Mouse (Mus musculus) limb, embryonic 13.5 days (tissue): ENCODE data around the gene Fndc3a. TPM values are rescaled to one million over a fixed set of nuclear protein-coding genes. Genes with fewer than 3 reads are reported as not detected.

Experiments
- ATAC-seq: fragments of 200-750 bp; cut with Nextera tagmentation; 2 replicates; pipeline ENCODE4 v1.8.0; 2017; ENCODE audit warnings: low read depth, moderate number of reproducible peaks, moderate TSS enrichment; ENCODE audit not compliant: low FRiP score
- H3K27ac ChIP-seq: fragments of 300-500 bp; sonication (generic); 2 replicates; pipeline ENCODE4 v1.5.1; 2015; ENCODE audit warnings: inconsistent platforms, mild to moderate bottlenecking, moderate library complexity
- H3K27me3 ChIP-seq: fragments of 300-500 bp; sonication (generic); 2 replicates; pipeline ENCODE4 v1.6.1; 2015; ENCODE audit warnings: mild to moderate bottlenecking, inconsistent platforms
- H3K36me3 ChIP-seq: fragments of 300-500 bp; sonication (generic); 2 replicates; pipeline ENCODE4 v1.6.1; 2015; ENCODE audit warnings: inconsistent platforms, mild to moderate bottlenecking, moderate library complexity
- H3K4me1 ChIP-seq: fragments of 300-500 bp; sonication (generic); 2 replicates; pipeline ENCODE4 v1.6.1; 2015; ENCODE audit warnings: inconsistent platforms
- H3K4me2 ChIP-seq: fragments of 300-500 bp; sonication (generic); replicated peaks from 2 replicates; pipeline ENCODE4 v1.6.1; 2015; ENCODE audit warnings: inconsistent platforms, mild to moderate bottlenecking, moderate library complexity
- H3K4me3 ChIP-seq: fragments of 300-500 bp; sonication (generic); 2 replicates; pipeline ENCODE4 v1.5.1; 2015; ENCODE audit warnings: moderate library complexity, mild to moderate bottlenecking, inconsistent platforms
- H3K9ac ChIP-seq: fragments of 300-500 bp; sonication (generic); 2 replicates; pipeline ENCODE4 v1.6.1; 2015; ENCODE audit warnings: mild to moderate bottlenecking, inconsistent platforms
- H3K9me3 ChIP-seq: fragments of 300-500 bp; sonication (generic); 2 replicates; pipeline ENCODE4 v1.6.1; 2016; ENCODE audit warnings: inconsistent platforms
- WGBS: fragments of 180-500 bp; shearing (Covaris S2); methylation state at CpG from one replicate; pipeline ENCODE4 v1.1.7; 2015; 5-methylcytosine and 5-hydroxymethylcytosine counted together
- polyA plus RNA-seq: library from polyadenylated mRNA; unstranded; fragments of >200 nt; fragmentation: Nextera tagmentation; extraction: Ambion mirVana; gene quantifications from 2 replicates; pipeline ENCODE4 v1.2.1, GENCODE M21; 2015

Fndc3a gene
- polyA plus RNA-seq, 1 experiment from 2014 or later: 54.0 TPM

GRCm38 (mm10) chr14:72594191-72594590 is 115.6 kb downstream of the Fndc3a start:
- Histone ChIP-seq H3K4me3 (no peak overlapping the region), H3K9me3 (no peaks in the 10 kb centered on the region), H3K27ac (no peak overlapping the region), H3K4me2 (no peak overlapping the region), H3K36me3 (peaks cover 32% of the 10 kb centered on the region), H3K9ac (no peak overlapping the region), H3K27me3 (no peaks in the 10 kb centered on the region), H3K4me1 (no peaks in the 10 kb centered on the region)
- 96% methylated on average over 7 of the region's 7 CpGs for WGBS
- no peak for ATAC-seq

- Histone ChIP-seq H3K9me3 (no peaks in the 10 kb centered on the region), H3K36me3 (peaks cover 46% of the 10 kb centered on the region), H3K27me3 (no peaks in the 10 kb centered on the region), H3K27ac (no peak overlapping the region), H3K4me2 (no peak overlapping the region), H3K4me1 (no peaks in the 10 kb centered on the region), H3K4me3 (no peak overlapping the region), H3K9ac (no peak overlapping the region)
- 93% methylated on average over 4 of the region's 4 CpGs for WGBS
- no peak for ATAC-seq
These were observed 120.4 kb downstream of the Fndc3a start for GRCm38 (mm10) chr14:72589415-72589814.

GRCm38 (mm10) chr14:72582979-72583378 is 126.8 kb downstream of the Fndc3a start:
- no peak overlapping the region for H3K9ac ChIP-seq
- no peaks in the 10 kb centered on the region for H3K4me1 ChIP-seq
- H3K4me2 ChIP-seq: no peak overlapping the region
- no peak overlapping the region for H3K27ac ChIP-seq
- H3K36me3 ChIP-seq: peaks cover 47% of the 10 kb centered on the region
- no peaks in the 10 kb centered on the region for H3K27me3 ChIP-seq
- no peak overlapping the region for H3K4me3 ChIP-seq
- no peaks in the 10 kb centered on the region for H3K9me3 ChIP-seq
- ATAC-seq: no peak
- 94% methylated on average over 6 of the region's 6 CpGs for WGBS

GRCm38 (mm10) chr14:72580991-72581390 is 128.8 kb downstream of the Fndc3a start:
- H3K9me3 ChIP-seq: no peaks in the 10 kb centered on the region
- H3K36me3 ChIP-seq: peaks cover 40% of the 10 kb centered on the region
- no peaks in the 10 kb centered on the region for H3K27me3 ChIP-seq
- H3K27ac ChIP-seq: no peak overlapping the region
- no peaks in the 10 kb centered on the region for H3K4me1 ChIP-seq
- no peak overlapping the region for H3K9ac ChIP-seq
- 94% methylated on average over 3 of the region's 3 CpGs for WGBS
- H3K4me3 ChIP-seq: no peak overlapping the region
- no peak overlapping the region for H3K4me2 ChIP-seq
- ATAC-seq: no peak

GRCm38 (mm10) chr14:72576283-72576682 is 133.5 kb downstream of the Fndc3a start:
- no peak; the same call in 1 of the 2 replicates for ATAC-seq
- H3K27ac ChIP-seq: no peak overlapping the region
- no peaks in the 10 kb centered on the region for H3K4me1 ChIP-seq
- H3K9ac ChIP-seq: no peak overlapping the region
- no peaks in the 10 kb centered on the region for H3K27me3 ChIP-seq
- peaks cover 45% of the 10 kb centered on the region for H3K36me3 ChIP-seq
- 92% methylated on average over 3 of the region's 3 CpGs for WGBS
- no peak overlapping the region for H3K4me3 ChIP-seq
- no peak overlapping the region for H3K4me2 ChIP-seq
- H3K9me3 ChIP-seq: no peaks in the 10 kb centered on the region

GRCm38 (mm10) chr14:72563941-72564340 is 145.9 kb downstream of the Fndc3a start:
- ATAC-seq: no peak
- peaks cover 54% of the 10 kb centered on the region for H3K36me3 ChIP-seq
- 94% methylated on average over 1 of the region's 1 CpGs for WGBS
- H3K27me3 ChIP-seq: no peaks in the 10 kb centered on the region
- H3K27ac ChIP-seq: no peak overlapping the region
- no peak overlapping the region for H3K4me2 ChIP-seq
- no peak overlapping the region for H3K4me3 ChIP-seq
- H3K4me1 ChIP-seq: no peaks in the 10 kb centered on the region
- no peaks in the 10 kb centered on the region for H3K9me3 ChIP-seq
- H3K9ac ChIP-seq: no peak overlapping the region

GRCm38 (mm10) chr14:72558795-72559194 is 151.0 kb downstream of the Fndc3a start:
- peaks cover 56% of the 10 kb centered on the region for H3K36me3 ChIP-seq
- 84% methylated on average over 5 of the region's 5 CpGs for WGBS
- no peaks in the 10 kb centered on the region for H3K9me3 ChIP-seq

GRCm38 (mm10) chr14:72555846-72556245 is 154.0 kb downstream of the Fndc3a start:
- 71% methylated on average over 1 of the region's 1 CpGs for WGBS
- H3K27ac ChIP-seq: no peak overlapping the region
- no peak for ATAC-seq
- no peaks in the 10 kb centered on the region for H3K4me1 ChIP-seq
- H3K4me3 ChIP-seq: no peak overlapping the region
- no peaks in the 10 kb centered on the region for H3K27me3 ChIP-seq
- H3K9ac ChIP-seq: no peak overlapping the region
- no peak overlapping the region for H3K4me2 ChIP-seq
- no peaks in the 10 kb centered on the region for H3K9me3 ChIP-seq
- H3K36me3 ChIP-seq: peaks cover 71% of the 10 kb centered on the region

More at GRCm38 (mm10) chr14:72558795-72559194, 151.0 kb downstream of the Fndc3a start:
- Histone ChIP-seq H3K27ac (no peak overlapping the region), H3K27me3 (no peaks in the 10 kb centered on the region), H3K4me3 (no peak overlapping the region), H3K4me1 (no peaks in the 10 kb centered on the region), H3K4me2 (no peak overlapping the region), H3K9ac (no peak overlapping the region)
- ATAC-seq: no peak

- 86% methylated on average over 5 of the region's 5 CpGs for WGBS
- peaks cover 12% of the 10 kb centered on the region for H3K4me1 ChIP-seq
- no peak overlapping the region for H3K27ac ChIP-seq
- H3K4me2 ChIP-seq: no peak overlapping the region
- peaks cover 28% of the 10 kb centered on the region for H3K27me3 ChIP-seq
- no peak for ATAC-seq
- no peak overlapping the region for H3K9ac ChIP-seq
- H3K36me3 ChIP-seq: peaks cover 34% of the 10 kb centered on the region
- no peaks in the 10 kb centered on the region for H3K9me3 ChIP-seq
- H3K4me3 ChIP-seq: no peak overlapping the region
These were observed 173.3 kb downstream of the Fndc3a start for GRCm38 (mm10) chr14:72536392-72537017.

- H3K9me3 ChIP-seq: no peaks in the 10 kb centered on the region
- peaks cover 55% of the 10 kb centered on the region for H3K27me3 ChIP-seq
- no peak overlapping the region for H3K27ac ChIP-seq
- H3K9ac ChIP-seq: no peak overlapping the region
- 74% methylated on average over 7 of the region's 7 CpGs for WGBS
- ATAC-seq: no peak
- H3K36me3 ChIP-seq: peaks cover 9% of the 10 kb centered on the region
- peaks cover 12% of the 10 kb centered on the region for H3K4me1 ChIP-seq
- H3K4me3 ChIP-seq: no peak overlapping the region
- no peak overlapping the region for H3K4me2 ChIP-seq
These were observed 175.9 kb downstream of the Fndc3a start for GRCm38 (mm10) chr14:72533862-72534261.

- peak; percentile 70 for ATAC-seq
- H3K4me1 ChIP-seq: peaks cover 12% of the 10 kb centered on the region
- no peak overlapping the region for H3K27ac ChIP-seq
- H3K36me3 ChIP-seq: peaks cover 6% of the 10 kb centered on the region
- H3K27me3 ChIP-seq: peaks cover 57% of the 10 kb centered on the region
- WGBS: 3% methylated on average over 54 of the region's 54 CpGs
- H3K9me3 ChIP-seq: no peaks in the 10 kb centered on the region
- H3K9ac ChIP-seq: peak overlapping the region; percentile 45
- H3K4me2 ChIP-seq: peak overlapping the region; percentile 94
- peak overlapping the region; percentile 50 for H3K4me3 ChIP-seq
These were observed 177.5 kb downstream of the Fndc3a start for GRCm38 (mm10) chr14:72532028-72532917.

- H3K4me2 ChIP-seq: no peak overlapping the region
- H3K4me1 ChIP-seq: peaks cover 6% of the 10 kb centered on the region
- H3K4me3 ChIP-seq: no peak overlapping the region
- peaks cover 35% of the 10 kb centered on the region for H3K27me3 ChIP-seq
- no peak overlapping the region for H3K9ac ChIP-seq
- 71% methylated on average over 1 of the region's 1 CpGs for WGBS
- no peak overlapping the region for H3K27ac ChIP-seq
- no peaks in the 10 kb centered on the region for H3K9me3 ChIP-seq
- no peak for ATAC-seq
- no peaks in the 10 kb centered on the region for H3K36me3 ChIP-seq
These were observed 182.7 kb downstream of the Fndc3a start for GRCm38 (mm10) chr14:72527126-72527525.
